Mouse (Mus musculus) C2C12 (cell line): ENCODE measurements around the gene Mto1. TPM values are rescaled to one million over a fixed set of nuclear protein-coding genes. Genes with fewer than 3 reads are reported as not detected.

Source experiments
- H3K27me3 ChIP-seq: one replicate; pipeline ENCODE4 v1.6.1; 2011; ENCODE audit not compliant: control insufficient read depth, insufficient read depth, insufficient read length
- H3K36me3 ChIP-seq: one replicate; pipeline ENCODE4 v1.6.1; 2011; ENCODE audit not compliant: control insufficient read depth, insufficient read depth
- H3K4me3 ChIP-seq: one replicate; pipeline ENCODE4 v1.5.1; 2011; ENCODE audit warnings: mild to moderate bottlenecking, control low read depth; ENCODE audit not compliant: poor library complexity, insufficient read depth, severe bottlenecking
- H3K79me2 ChIP-seq: one replicate; pipeline ENCODE4 v1.6.1; 2011; ENCODE audit not compliant: control insufficient read depth, insufficient read depth
- H3K79me3 ChIP-seq: one replicate; pipeline ENCODE4 v1.6.1; 2011; ENCODE audit warnings: low read depth, control low read depth
- H3ac ChIP-seq: one replicate; pipeline ENCODE3; 2011; ENCODE audit warnings: low read depth; ENCODE audit not compliant: control insufficient read depth, insufficient read length
- CEBPB ChIP-seq: IDR thresholded peaks from one replicate; pipeline ENCODE4 v1.6.1; 2011; ENCODE audit warnings: low read depth, mild to moderate bottlenecking, control low read depth, moderate library complexity
- CTCF ChIP-seq: IDR thresholded peaks from one replicate; pipeline ENCODE4 v1.5.1; 2011; ENCODE audit not compliant: control insufficient read depth, insufficient read depth, insufficient read length
- FOSL1 ChIP-seq: IDR thresholded peaks from one replicate; pipeline ENCODE4 v1.8.0; 2011; ENCODE audit warnings: mild to moderate bottlenecking, low read length; ENCODE audit not compliant: poor library complexity, insufficient read depth, severe bottlenecking
- MAX ChIP-seq: IDR thresholded peaks from one replicate; pipeline ENCODE4 v1.6.1; 2011; ENCODE audit warnings: mild to moderate bottlenecking, control low read depth
- MYOD1 ChIP-seq: IDR thresholded peaks from one replicate; pipeline ENCODE4 v1.6.1; 2011; ENCODE audit warnings: low read depth; ENCODE audit not compliant: control insufficient read depth, insufficient read length
- MYOG ChIP-seq: IDR thresholded peaks from one replicate; pipeline ENCODE4 v1.6.1; 2011; ENCODE audit not compliant: control insufficient read depth, insufficient read length; ENCODE audit errors: extremely low read depth
- USF1 ChIP-seq: IDR thresholded peaks from one replicate; pipeline ENCODE4 v1.6.1; 2011; ENCODE audit warnings: low read depth, mild to moderate bottlenecking, control low read depth, moderate library complexity
- polyA plus RNA-seq: library from polyadenylated mRNA; unstranded; fragments of >200 nt; fragmentation: generic; extraction: Trizol; gene quantifications from one replicate; pipeline ENCODE4 v1.2.1, GENCODE M21; 2012; ENCODE audit warnings: missing spikeins

The Mto1 gene
- polyA plus RNA-seq, 1 experiment, result 11.2 TPM

- H3ac ChIP-seq, result no peak overlapping the region
- peaks cover 42% of the 10 kb centered on the region for H3K36me3 ChIP-seq
- H3K27me3 ChIP-seq, result no peaks in the 10 kb centered on the region
- peaks cover 8% of the 10 kb centered on the region for H3K79me2 ChIP-seq
- no peak for TF ChIP-seq MYOD1
- no peak for TF ChIP-seq CTCF
- TF ChIP-seq MAX, result no peak
- no peak for TF ChIP-seq CEBPB
- H3K4me3 ChIP-seq, result no peak overlapping the region
- H3K79me3 ChIP-seq, result peaks cover 7% of the 10 kb centered on the region
These were observed 25.6 kb downstream of the Mto1 start for GRCm38 (mm10) chr9:78473588-78473987.

- H3K79me2 ChIP-seq, result peaks cover 15% of the 10 kb centered on the region
- H3K79me3 ChIP-seq, result peaks cover 13% of the 10 kb centered on the region
- peaks cover 43% of the 10 kb centered on the region for H3K36me3 ChIP-seq
- no peak overlapping the region for H3ac ChIP-seq
- H3K27me3 ChIP-seq, result no peaks in the 10 kb centered on the region
- H3K4me3 ChIP-seq, result no peak overlapping the region
- TF ChIP-seq CTCF (no peak), MAX (no peak), CEBPB (no peak), MYOD1 (no peak), FOSL1 (no peak), USF1 (no peak), MYOG (no peak)
These were observed 26.3 kb downstream of the Mto1 start for GRCm38 (mm10) chr9:78474270-78474669.

GRCm38 (mm10) chr9:78474771-78475382 lies 26.9 kb downstream of the Mto1 start:
- H3K36me3 ChIP-seq, result peaks cover 49% of the 10 kb centered on the region
- H3K79me2 ChIP-seq, result peaks cover 21% of the 10 kb centered on the region
- no peak overlapping the region for H3ac ChIP-seq
- no peaks in the 10 kb centered on the region for H3K27me3 ChIP-seq
- TF ChIP-seq MAX (no peak), MYOG (no peak), MYOD1 (no peak)
- peaks cover 18% of the 10 kb centered on the region for H3K79me3 ChIP-seq
- H3K4me3 ChIP-seq, result no peak overlapping the region

GRCm38 (mm10) chr9:78475383-78475780 lies 27.4 kb downstream of the Mto1 start:
- Histone ChIP-seq H3K4me3 (no peak overlapping the region), H3K79me2 (peaks cover 26% of the 10 kb centered on the region), H3ac (no peak overlapping the region), H3K79me3 (peaks cover 23% of the 10 kb centered on the region), H3K36me3 (peaks cover 52% of the 10 kb centered on the region), H3K27me3 (no peaks in the 10 kb centered on the region)
- no peak for TF ChIP-seq MYOD1
- TF ChIP-seq FOSL1, result no peak
- TF ChIP-seq USF1, result no peak
- TF ChIP-seq CTCF, result no peak
- TF ChIP-seq MYOG, result no peak

- no peak overlapping the region for H3K4me3 ChIP-seq
- peaks cover 27% of the 10 kb centered on the region for H3K79me3 ChIP-seq
- TF ChIP-seq USF1 (no peak), MYOG (no peak), FOSL1 (no peak), MAX (no peak), CEBPB (no peak)
- no peak overlapping the region for H3ac ChIP-seq
- H3K79me2 ChIP-seq, result peaks cover 31% of the 10 kb centered on the region
- H3K36me3 ChIP-seq, result peaks cover 51% of the 10 kb centered on the region
- H3K27me3 ChIP-seq, result no peaks in the 10 kb centered on the region
These were observed 27.9 kb downstream of the Mto1 start for GRCm38 (mm10) chr9:78475873-78476272.

GRCm38 (mm10) chr9:78476531-78477020 lies 28.6 kb downstream of the Mto1 start:
- Histone ChIP-seq H3K79me3 (peaks cover 31% of the 10 kb centered on the region), H3K79me2 (peaks cover 38% of the 10 kb centered on the region), H3ac (no peak overlapping the region), H3K36me3 (peaks cover 47% of the 10 kb centered on the region), H3K4me3 (no peak overlapping the region), H3K27me3 (no peaks in the 10 kb centered on the region)
- TF ChIP-seq FOSL1 (no peak), MYOG (no peak), MYOD1 (no peak), CTCF (no peak), USF1 (no peak), CEBPB (no peak), MAX (no peak)
